Mouse (Mus musculus): ENCODE measurements around the gene Hist2h2be.
A peak's percentile ranks its signal among the peaks of the same experiment; 100 is the strongest.

GRCm38 (mm10) chr3:96237904-96238511, 17.1 kb downstream of the Hist2h2be start:
- no peak for TF ChIP-seq CTCF (conservative IDR thresholded peaks at IDR 0.05 in 1 of 2, IDR thresholded peaks at IDR 0.05 in 1 of 2; ENCODE audit: low read depth in 2 of 2, low read length in 2 of 2)
- peak; percentile 81 for TF ChIP-seq POLR2A (IDR thresholded peaks at IDR 0.05; ENCODE audit: low read depth, low read length)
- peak; percentile 10; the same call in 1 of the 2 replicates for TF ChIP-seq NELFE (IDR thresholded peaks at IDR 0.05; ENCODE audit: low read depth, low read length)
- TF ChIP-seq RAD21 (IDR thresholded peaks at IDR 0.05; ENCODE audit: low read depth, low read length): no peak
- TF ChIP-seq JUND (conservative IDR thresholded peaks at IDR 0.05; ENCODE audit: low read depth, low read length): no peak
